Mouse (Mus musculus) hindbrain, postnatal 0 days (tissue): ENCODE measurements around the gene Klf8. TPM values are rescaled to one million over a fixed set of nuclear protein-coding genes. Genes with fewer than 3 reads are reported as not detected.

Source experiments
- ATAC-seq: fragments of 200-750 bp; cut with Nextera tagmentation; 2 replicates; pipeline ENCODE4 v1.8.0; 2017; ENCODE audit warnings: mild to moderate bottlenecking, moderate TSS enrichment, moderate library complexity
- DNase-seq: peaks from one replicate; pipeline ENCODE4 v3.0.0-alpha.2; 2015; ENCODE audit warnings: low spot score
- H3K27ac ChIP-seq: fragments of 300-500 bp; sonication (generic); 2 replicates; pipeline ENCODE4 v1.5.1; 2014; ENCODE audit warnings: mild to moderate bottlenecking
- H3K27me3 ChIP-seq: fragments of 300-500 bp; sonication (generic); 2 replicates; pipeline ENCODE4 v1.6.1; 2014; ENCODE audit warnings: low read length, mixed read lengths; ENCODE audit not compliant: insufficient read depth
- H3K36me3 ChIP-seq: fragments of 300-500 bp; sonication (generic); 2 replicates; pipeline ENCODE4 v1.6.1; 2014; ENCODE audit warnings: low read length, mixed read lengths; ENCODE audit not compliant: insufficient read depth
- H3K4me1 ChIP-seq: fragments of 300-500 bp; sonication (generic); 2 replicates; pipeline ENCODE4 v1.6.1; 2014; ENCODE audit warnings: antibody characterized with exemption, low read length, mixed read lengths; ENCODE audit not compliant: insufficient read depth
- H3K4me2 ChIP-seq: fragments of 300-500 bp; sonication (generic); 2 replicates; pipeline ENCODE4 v1.6.1; 2014; ENCODE audit warnings: low read depth, mild to moderate bottlenecking, low read length, moderate library complexity, mixed read lengths
- H3K4me3 ChIP-seq: fragments of 300-500 bp; sonication (generic); 2 replicates; pipeline ENCODE4 v1.5.1; 2014; ENCODE audit warnings: low read length
- H3K9ac ChIP-seq: fragments of 300-500 bp; sonication (generic); replicated peaks from 2 replicates; pipeline ENCODE4 v1.6.1; 2014; ENCODE audit warnings: mild to moderate bottlenecking, low read length, moderate library complexity, mixed read lengths
- H3K9me3 ChIP-seq: fragments of 300-500 bp; sonication (generic); 2 replicates; pipeline ENCODE4 v1.6.1; 2016; ENCODE audit warnings: low read length, mixed read lengths
- CTCF ChIP-seq: IDR thresholded peaks from 2 replicates; pipeline ENCODE4 v1.5.1; 2016; ENCODE audit warnings: antibody characterized with exemption, control low read depth, low read depth
- WGBS: fragments of 180-500 bp; shearing (Covaris S2); extraction: QIAGEN DNeasy Blood & Tissue Kit; methylation state at CpG from one replicate; pipeline ENCODE4 v1.1.7; 2014; 5-methylcytosine and 5-hydroxymethylcytosine counted together
- polyA plus RNA-seq: library from polyadenylated mRNA; unstranded; fragments of >200 nt; fragmentation: Nextera tagmentation; extraction: Ambion mirVana; gene quantifications from 2 replicates; pipeline ENCODE4 v1.2.1, GENCODE M21; 2015
- total RNA-seq: library from RNA; depleted of rRNA; stranded (reverse); fragments of >200 nt; gene quantifications from 2 replicates; pipeline ENCODE4 v1.2.3, GENCODE M21; 2014; rRNA removed

Gene Klf8
- total and polyA plus RNA-seq, 2 experiments from 2014 or later: 4.4 to 13.6 TPM

- no peak overlapping the region for H3K9ac ChIP-seq
- ATAC-seq (peak; percentile 84), DNase-seq (peak; percentile 68)
- H3K36me3 ChIP-seq: no peaks in the 10 kb centered on the region
- H3K27me3 ChIP-seq: no peaks in the 10 kb centered on the region
- no peak overlapping the region for H3K4me3 ChIP-seq
- H3K4me1 ChIP-seq: no peaks in the 10 kb centered on the region
- WGBS: 33% methylated on average over 5 of the region's 5 CpGs
- H3K27ac ChIP-seq: peak overlapping the region; percentile 45; the same call in 1 of the 2 replicates
- H3K4me2 ChIP-seq: peak overlapping the region; percentile 29; the same call in 1 of the 2 replicates
- H3K9me3 ChIP-seq: no peaks in the 10 kb centered on the region
- no peak for TF ChIP-seq CTCF
Observed at GRCm38 (mm10) chrX:153433659-153434293, 196.5 kb downstream of the Klf8 start.

- ATAC-seq (no peak), DNase-seq (no peak)
- Histone ChIP-seq H3K4me2 (no peak overlapping the region), H3K4me3 (no peak overlapping the region), H3K9ac (no peak overlapping the region), H3K36me3 (no peaks in the 10 kb centered on the region), H3K27ac (no peak overlapping the region), H3K9me3 (no peaks in the 10 kb centered on the region), H3K4me1 (no peaks in the 10 kb centered on the region), H3K27me3 (no peaks in the 10 kb centered on the region)
- TF ChIP-seq CTCF: no peak
Observed at GRCm38 (mm10) chrX:153439573-153439972, 202.3 kb downstream of the Klf8 start.

GRCm38 (mm10) chrX:153440018-153440417, 202.8 kb downstream of the Klf8 start:
- Histone ChIP-seq H3K9ac (no peak overlapping the region), H3K9me3 (no peaks in the 10 kb centered on the region), H3K27me3 (no peaks in the 10 kb centered on the region), H3K36me3 (no peaks in the 10 kb centered on the region), H3K4me2 (no peak overlapping the region), H3K4me3 (no peak overlapping the region), H3K27ac (no peak overlapping the region), H3K4me1 (no peaks in the 10 kb centered on the region)
- no peak for ATAC-seq
- no peak for DNase-seq
- 88% methylated on average over 3 of the region's 3 CpGs for WGBS
- no peak for TF ChIP-seq CTCF

Other genes starting within 250 kb of the Klf8 start
- gene Usp51, start 231.0 kb upstream of the Klf8 start, total RNA-seq: 3.2 and 3.7 TPM in 2 replicates
- 2.8 and 3.1 TPM in 2 replicates for gene Usp51, start 231.0 kb upstream of the Klf8 start, polyA plus RNA-seq
- 79.8 and 80.1 TPM in 2 replicates for gene Mageh1, start 199.9 kb upstream of the Klf8 start, total RNA-seq
- gene Mageh1, start 199.9 kb upstream of the Klf8 start, polyA plus RNA-seq: 115 and 120 TPM in 2 replicates
- 0.58 and 0.97 TPM in 2 replicates for gene Foxr2, start 118.7 kb upstream of the Klf8 start, total RNA-seq
- 0.84 TPM in 2 replicates for gene Foxr2, start 118.7 kb upstream of the Klf8 start, polyA plus RNA-seq
- gene Rragb, start 97.5 kb upstream of the Klf8 start, total RNA-seq: 57.5 and 62.8 TPM in 2 replicates
- gene Rragb, start 97.5 kb upstream of the Klf8 start, polyA plus RNA-seq: 13.2 and 13.7 TPM in 2 replicates